Mouse (Mus musculus) kidney, adult 9 months (tissue): ENCODE data around the gene Gcnt7.
A peak's percentile ranks its signal among the peaks of the same experiment; 100 is the strongest.

Source experiments
- DNase-seq: peaks from one replicate; pipeline ENCODE4 v3.0.0; 2022

Gcnt7 gene

DNA sequence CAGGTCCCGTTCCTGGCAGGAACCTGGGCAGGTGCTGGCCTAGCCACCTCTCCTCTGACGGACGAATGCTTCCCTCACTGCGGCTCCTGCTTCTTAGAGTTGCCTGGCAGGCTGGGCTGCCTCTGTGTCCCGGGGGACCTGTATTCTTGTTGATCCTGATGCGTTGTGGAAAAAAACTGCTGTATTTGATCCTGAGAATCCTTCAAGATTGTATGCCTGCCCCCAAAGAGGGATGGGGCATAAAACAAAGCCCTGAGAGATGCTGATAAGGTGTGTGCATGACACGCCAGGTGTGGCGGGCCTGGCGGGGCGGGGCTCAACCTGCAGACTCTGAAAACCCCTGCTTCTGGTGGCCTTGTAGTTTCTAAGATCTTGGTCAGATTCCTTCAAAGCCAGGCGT lies at the start of gene Gcnt7:
TSS of gene Gcnt7 (minus strand) at position 101 of the 400 bp plus-strand sequence.
- DNase-seq = no peak

DNA sequence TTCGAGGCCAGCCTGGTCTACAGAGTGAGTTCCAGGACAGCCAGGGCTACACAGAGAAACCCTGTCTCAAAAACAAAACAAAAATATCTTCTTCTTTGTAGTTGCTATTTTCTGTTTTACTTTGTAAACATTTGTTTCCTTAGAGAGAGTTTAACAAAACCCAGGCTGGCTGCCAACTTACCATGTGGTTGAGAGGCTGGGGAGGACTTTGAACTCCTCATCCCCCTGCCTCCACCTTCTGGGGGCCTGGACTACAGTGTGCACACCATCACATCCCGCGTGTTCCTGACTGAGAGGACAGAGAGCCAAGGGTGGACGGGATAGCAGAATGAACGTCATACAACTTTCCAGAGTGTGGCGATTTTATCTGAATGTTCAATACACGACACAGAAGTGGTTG lies 47.7 kb upstream of the Gcnt7 start:
- peak; percentile 62 for DNase-seq

DNA sequence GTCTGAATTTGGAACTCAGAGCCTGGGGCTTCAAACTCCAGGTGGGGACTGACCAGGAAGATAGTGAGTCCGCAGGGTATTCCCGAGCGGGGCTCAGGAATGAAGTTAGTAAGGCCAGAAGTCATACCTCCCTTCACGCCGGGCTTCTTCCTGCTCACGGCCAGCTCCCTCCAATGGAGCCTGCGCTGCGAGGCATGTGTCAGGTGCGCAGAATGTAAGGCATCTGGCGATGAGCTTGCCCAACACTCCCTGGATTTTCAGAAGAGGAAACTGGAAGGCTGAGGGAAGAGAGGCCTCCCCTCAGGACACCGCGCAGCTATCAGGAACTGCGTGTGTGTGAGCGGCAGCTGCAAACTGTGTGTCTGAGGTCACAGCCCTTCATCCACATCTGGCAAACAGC lies 43.8 kb upstream of the Gcnt7 start:
- DNase-seq = no peak

DNA sequence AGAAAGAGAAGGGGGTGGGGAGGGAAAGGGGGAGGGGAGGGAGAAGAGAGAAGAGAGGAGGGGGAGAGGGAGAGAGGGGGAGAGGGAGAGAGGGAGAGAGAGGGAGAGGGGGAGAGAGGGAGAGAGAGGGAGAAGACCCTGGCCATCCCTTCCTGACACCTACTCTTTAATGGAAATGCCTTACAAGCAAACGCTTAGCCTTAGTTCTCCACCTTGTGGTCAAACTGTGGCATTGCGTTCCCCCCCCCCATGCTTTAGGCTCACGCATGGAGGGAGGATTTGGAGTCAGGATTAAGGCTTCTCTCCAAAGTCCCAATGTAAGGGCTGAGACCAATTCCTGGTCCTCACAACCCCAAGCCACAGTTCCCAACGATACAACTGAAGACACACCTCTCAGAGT lies 42.9 kb upstream of the Gcnt7 start:
- no peak for DNase-seq

DNA sequence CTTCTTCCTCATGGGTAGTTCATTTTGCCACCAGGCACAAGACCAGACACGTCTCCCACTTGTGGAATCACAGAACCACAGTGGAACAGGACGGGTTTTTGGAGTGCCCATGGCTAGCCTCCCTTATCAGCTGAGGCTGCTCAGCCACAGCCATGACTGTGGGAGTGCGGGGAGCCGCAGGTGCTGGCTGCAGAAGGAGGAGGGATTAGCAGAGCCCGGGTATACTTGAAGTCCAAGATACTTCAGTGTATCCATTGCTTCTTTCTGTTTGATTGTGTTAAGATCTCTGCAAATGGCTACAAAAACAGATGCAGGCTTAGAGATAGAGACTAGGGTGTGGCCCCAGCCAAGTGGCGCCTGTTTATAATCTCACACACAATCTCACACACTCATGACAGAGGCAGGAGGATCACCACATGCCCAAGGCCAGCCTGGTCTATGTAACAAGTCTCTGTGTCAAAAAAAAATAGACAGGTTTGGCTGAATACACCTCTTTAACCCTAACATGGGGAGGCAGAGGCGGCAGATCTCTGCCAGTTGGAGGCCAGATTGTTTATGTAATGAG lies 42.4 kb upstream of the Gcnt7 start:
- DNase-seq = no peak

DNA sequence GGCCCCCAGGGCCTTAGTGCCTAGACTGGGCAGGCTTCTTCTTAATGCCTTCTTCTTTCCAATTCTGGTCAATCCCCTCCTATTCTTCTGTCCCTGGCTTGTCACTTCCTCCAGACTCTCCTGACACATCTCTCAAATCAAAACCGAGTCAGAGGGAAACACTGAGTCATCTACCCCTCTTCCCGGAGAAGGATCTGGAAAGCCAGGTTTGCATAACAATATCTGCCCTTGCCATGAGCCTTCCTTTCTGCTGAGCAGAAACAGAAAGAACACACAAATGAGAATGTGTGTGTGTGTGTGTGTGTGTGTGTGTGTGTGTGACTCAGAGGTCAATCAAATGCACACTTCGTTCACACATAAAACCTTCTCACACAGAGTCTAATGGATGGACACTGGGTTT lies 40.4 kb upstream of the Gcnt7 start:
- DNase-seq = no peak

DNA sequence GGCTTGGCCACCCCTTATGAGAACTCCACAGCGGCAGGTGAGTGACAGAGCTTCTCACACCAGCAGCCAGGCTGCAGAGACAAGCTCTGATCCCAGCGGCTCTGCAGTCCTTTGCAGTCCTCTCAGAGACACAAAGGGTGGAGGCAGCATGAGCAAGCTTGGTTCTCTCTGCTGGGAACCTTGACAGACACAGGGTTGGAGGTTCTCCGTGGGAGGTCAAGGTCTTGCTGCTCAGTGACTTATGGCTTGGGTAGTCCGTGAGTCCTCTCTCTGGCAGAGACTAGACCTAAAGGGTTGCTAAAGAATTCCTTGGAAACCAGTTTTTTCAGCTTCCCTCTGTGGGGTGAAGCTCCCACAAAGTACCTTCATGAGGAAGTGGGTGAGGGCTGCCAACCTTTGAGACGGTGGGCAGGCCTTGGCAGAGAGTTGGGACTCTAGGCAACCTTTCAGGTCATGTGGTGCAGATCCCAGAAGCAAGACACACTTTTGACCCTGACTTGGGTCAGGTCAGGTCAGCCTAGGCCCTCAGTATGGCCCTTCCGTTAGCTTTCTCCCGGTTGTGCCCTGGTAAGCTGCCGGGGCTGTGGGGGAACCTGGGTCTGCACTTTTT lies 38.4 kb upstream of the Gcnt7 start:
- peak; percentile 27 for DNase-seq

DNA sequence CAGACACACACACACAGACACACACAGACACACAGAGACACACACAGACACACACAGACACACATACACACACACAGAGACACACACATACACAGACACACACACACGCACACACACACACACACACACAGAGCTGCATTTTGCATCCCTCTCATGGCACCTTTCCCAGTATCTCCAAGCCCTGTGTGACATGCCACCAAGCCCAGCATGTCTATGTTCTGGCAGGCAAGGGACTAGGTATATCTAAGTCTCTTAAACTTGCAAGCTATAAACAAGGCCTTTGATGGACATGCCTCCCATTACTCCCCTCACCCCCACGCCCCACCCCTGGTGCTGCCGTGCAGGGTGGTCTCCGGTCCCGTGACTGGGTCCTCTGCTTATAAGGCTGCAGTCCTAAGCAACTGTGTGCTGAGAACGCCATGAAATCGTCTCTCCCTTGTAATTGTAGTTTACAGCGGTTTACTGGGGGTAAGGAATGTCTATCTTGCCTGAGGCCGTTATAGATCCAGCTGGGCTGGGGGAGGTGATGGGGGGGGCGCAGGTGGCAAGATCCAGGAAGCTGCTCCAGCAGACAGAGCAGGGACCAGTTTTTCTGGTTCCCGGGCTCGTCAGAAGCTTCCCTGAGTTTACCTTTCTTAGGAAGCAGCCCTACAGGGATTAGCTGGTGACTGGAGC lies 26.4 kb upstream of the Gcnt7 start:
- DNase-seq = no peak

DNA sequence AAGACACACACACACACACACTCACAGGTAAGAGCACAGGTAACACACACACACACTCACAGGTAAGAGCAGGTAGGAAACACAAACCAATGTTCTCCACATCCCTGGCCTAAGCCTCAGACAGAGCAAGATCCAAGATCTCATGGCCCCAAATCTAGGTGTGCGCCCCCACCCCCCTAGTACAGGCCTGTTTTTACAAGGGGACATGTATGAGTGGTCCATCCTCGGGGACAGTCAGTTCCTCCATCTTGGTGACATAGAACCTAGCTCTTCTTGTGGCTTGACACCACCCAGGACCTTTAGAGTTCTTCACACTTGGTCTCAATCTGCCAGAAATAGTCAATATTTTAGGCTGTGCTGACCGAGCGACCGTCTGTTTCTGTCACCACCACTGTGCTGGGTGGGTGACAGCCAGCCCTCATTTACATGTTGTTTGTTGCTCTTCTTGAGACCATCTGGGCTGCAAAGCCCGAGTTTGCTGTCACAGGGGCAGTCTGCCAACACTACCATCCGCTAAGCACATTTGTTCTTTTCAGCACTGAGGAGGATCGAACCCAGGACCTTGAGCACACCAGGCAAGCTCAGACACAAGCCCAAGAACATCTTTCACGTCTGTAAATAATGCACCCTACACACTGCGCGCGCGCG lies 25.5 kb upstream of the Gcnt7 start:
- no peak for DNase-seq

DNA sequence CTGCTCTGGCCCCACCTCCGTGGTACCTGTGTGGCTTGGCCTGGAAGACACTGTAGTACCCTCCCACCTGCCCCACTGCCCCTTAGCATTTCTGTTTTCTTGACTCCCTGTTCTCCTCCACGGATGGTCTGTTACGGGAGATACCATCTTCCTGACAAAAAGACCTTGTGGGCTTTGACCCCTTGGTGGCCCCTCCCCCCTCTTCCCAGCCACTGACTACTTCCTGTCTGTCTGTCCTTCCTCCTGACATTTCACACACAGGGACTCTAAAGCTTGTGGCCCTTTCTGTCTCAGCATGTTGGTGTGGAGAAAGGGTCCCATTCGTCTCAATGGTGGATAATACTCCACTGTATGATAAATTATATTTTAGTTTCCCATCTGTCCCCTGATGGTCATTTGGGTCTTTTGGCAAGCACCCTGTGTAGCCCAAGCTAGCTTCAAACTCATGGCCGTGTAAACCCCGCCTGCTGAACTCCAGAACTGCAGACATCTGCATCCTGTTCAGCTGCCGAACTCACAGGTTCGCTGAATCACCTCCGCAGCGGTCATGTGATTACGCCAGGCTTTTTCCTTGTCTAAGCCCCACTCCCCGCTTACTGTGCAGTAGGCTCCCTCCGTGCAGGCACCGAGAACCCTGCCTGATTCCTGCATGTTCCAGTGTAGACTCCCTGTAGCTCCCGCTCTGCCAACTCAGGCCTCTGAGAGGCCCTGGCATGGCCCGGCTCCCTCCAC lies 23.4 kb upstream of the Gcnt7 start:
- no peak for DNase-seq

DNA sequence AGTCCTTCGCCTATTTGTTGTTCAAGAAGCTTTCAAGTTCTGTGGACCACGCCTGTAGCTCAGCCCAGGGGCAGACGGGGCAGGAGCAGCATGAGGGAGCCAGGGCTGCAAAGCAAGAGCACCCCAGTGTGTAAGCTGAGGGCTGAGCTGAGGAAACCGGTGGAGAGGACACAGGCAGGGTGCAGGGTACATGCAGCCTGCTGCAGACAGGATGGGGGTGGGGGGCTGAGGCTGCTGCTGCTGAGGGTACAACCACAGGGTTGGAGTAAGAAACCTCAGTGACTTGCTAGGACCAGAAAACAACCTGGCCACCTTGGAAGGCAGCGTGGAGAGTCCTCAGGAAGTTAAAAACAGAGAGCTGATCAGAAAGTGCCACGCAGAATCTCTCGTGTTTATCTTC lies 21.9 kb upstream of the Gcnt7 start:
- no peak for DNase-seq

DNA sequence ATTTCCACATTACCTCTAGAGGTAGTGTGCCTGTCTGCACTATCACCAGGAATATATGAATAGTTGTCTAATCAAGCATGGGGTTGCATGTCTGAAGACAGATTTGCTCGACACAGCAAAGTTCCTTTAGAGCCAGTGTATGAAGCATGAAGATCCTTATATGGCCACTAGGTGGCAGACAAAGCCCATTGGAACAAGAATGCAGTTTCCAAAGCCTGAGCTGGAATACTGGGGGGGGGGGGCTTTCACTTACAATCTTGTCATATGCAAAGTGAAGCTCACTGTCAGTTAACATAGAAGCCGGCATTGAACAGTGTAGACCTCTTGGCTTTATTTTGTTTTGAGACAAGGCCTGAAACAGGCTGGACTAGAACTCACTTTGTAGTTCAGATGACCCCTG lies 19.5 kb upstream of the Gcnt7 start:
- DNase-seq = peak; percentile 55

DNA sequence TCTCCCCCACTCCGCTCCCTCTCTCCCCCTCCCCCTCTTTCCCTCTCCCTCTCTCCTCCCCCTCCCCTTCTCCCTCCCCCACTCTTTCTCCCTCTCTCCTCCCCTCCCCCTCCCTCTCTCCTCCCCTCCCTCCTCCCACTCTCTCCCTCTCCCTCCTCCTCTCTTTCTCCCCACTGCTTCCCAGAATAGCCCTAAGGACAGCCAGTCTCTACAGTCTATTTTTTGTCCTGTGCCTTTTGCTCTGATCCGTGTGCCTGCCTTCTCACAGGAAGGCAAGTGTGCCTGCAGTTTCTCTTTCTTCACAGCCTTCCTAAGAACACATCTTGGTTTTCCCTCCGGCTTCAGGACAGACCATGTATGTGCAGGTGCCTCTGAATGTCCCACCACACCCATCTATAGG lies 19.0 kb upstream of the Gcnt7 start:
- no peak for DNase-seq

DNA sequence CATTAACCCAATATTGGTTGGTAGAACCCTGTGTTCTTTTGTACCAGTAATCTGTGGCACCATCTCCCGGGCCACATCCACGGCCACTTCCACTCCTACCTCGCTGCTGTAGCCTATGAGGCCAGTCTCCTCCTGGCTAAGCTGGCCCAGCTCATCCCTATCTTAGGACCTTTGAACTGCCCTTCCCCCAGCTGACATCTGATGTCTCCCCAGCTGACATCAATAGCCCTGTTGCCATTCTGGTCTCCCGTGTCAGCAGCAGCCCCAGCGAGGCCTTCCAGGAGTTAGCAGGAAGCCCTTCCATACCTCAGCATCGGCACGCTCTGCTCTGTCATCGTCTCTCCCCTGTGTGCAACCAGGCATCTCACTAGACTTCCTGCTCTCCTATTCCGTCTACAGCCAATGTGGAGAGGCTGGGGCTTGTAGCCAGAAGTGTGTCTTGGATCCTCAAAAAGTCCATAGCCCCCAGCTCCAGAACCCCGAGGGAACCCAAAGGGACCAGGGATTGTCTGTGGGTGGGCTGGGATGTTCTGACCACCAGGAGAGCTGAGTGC lies 18.4 kb upstream of the Gcnt7 start:
- DNase-seq = no peak

DNA sequence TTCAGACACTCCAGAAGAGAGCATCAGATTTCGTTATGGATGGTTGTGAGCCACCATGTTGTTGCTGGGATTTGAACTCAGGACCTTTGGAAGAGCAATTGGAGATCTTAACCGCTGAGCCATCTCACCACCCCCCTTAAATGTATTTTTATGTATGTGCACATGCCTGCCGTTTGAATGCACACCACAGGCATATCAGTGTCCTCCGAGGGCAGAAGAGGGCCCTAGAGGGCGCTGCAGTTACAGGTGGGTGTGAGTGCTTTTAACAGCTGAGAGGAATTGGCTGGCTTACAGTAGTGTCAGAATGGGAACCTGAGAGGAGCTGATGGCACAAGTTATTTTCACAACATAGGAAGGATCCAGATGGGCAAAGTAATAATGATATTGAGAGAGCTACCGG lies 16.6 kb upstream of the Gcnt7 start:
- peak; percentile 34 for DNase-seq

DNA sequence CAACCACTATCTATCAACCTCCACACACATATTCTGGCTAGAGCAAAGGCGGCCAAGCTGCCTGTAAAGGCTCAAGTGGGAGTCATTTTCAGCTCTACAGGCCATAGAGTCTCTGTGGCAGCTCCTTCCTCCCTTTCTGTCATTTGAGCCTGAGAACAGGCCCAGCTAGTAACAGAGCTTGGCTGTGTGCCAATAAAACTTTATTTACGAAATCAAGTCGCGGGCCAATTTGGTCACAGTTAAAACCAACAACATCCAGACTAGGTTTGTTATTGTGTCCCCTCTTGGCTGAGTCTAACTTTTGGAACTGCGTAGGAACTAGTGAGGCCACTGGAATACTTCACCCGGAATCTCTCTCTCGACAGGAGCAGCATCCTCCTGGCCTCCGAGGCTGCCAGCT lies 15.2 kb upstream of the Gcnt7 start:
- DNase-seq = no peak

DNA sequence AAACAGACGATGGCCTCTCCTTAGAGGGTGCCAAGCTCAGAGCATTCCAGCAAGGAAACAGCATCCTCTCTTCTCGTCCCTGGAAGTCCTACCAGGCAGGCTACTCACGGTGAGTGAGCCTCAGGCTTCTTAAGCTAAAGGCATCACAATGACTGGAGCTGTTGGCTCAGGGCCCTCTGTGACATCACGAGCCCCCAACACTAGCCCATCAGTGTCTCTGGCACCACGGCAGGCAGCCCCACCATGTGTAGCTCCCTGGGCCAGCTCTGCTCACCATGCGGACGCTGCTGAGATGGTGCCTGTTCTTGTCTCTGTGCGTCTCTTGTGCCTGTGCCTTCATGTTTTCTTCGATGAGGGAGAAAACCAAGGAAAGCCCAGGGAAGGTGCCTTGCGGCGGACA lies 13.9 kb upstream of the Gcnt7 start, which contains the start of gene Fam209:
TSS of gene Fam209 (plus strand) at position 203 of the 400 bp plus-strand sequence.
- DNase-seq = no peak

DNA sequence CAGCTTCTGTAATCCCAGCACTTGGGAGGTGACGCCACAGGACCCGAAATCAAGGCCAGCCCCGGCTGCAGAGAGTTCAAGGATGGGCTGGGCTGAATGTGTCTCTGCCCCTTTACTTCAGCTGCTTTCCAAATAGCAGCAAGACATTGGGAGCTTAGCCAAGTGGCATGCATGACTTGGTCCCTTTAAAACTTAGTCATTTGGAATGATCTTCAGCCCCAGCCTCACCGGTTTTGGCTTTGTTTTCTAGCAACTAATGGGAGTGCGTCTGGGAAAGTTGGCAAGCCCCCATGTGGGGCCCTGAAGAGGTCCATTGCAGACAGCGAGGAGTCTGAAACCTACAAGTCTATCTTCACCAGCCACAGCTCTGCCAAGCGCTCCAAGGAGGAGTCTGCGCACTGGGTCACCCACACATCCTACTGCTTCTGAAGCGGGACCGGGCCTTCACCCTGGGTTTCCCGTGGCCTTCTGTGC lies 10.0 kb upstream of the Gcnt7 start:
- peak; percentile 80 for DNase-seq

DNA sequence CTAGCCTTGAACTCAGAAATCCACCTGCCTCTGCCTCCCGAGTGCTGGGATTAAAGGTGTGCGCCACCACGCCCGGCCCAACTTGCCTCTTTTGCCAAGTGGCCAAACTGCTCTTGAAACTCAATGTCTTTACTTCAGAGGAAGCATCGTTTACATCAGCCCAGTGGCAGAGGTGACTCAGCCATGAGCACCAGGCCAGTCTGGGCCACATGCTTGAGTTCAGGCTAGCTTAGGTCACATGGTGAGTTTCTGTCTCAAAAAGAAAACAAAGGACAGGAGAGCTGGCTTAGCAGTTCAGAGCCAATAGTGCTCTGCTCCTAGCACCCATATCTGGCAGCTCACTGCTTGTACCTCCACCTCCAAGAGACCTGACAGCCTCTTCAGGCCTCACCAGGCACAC lies 8.8 kb upstream of the Gcnt7 start:
- no peak for DNase-seq

DNA sequence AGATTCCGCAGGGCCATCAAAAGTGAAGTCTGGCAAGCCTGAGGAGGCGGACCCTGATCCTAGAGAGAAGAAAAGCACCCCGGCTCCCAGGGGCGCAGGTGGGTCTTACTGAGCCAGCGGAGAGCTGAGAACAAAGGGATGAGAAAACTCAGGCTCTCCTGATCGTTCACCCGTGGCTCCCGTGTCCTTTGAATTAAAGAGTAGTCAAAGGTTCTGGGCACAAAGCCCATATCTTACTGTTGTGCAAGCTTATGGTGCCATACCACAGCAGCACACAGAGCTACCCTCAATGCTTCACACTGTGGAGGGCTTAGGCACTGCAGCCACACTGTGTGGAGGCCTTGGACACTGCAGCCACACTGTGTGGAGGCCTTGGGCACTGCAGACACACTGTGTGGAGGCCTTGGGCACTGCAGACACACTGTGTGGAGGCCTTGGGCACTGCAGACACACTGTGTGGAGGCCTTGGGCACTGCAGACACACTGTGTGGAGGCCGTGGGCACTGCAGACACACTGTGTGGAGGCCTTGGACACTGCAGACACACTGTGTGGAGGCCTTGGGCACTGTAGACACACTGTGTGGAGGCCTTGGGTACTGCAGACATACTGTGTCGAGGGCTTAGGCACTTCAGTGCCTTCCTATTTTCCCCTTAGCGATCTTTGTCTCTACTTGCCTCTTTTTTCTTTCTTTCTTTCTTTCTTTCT lies 8.2 kb upstream of the Gcnt7 start:
- peak; percentile 79 for DNase-seq

DNA sequence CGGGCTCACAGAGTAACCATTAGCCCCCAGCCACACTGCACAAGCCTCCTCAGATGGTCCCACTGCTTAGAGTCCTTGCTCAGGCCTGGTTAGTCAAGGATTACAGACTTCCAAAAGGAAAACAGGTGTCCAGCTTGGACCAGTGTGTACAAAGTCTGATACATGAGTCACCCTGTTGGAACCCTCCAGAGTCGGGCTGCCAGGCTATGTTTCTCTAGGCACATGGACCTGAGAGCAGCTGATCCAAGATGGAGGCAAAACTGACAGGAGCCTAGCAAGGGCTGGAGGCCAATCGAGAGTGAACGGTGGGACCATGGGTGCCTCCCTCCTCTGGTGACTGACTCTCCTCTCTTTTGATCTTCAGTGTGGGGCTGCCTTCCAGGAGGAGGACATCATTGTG lies 4.4 kb upstream of the Gcnt7 start:
- DNase-seq = no peak

DNA sequence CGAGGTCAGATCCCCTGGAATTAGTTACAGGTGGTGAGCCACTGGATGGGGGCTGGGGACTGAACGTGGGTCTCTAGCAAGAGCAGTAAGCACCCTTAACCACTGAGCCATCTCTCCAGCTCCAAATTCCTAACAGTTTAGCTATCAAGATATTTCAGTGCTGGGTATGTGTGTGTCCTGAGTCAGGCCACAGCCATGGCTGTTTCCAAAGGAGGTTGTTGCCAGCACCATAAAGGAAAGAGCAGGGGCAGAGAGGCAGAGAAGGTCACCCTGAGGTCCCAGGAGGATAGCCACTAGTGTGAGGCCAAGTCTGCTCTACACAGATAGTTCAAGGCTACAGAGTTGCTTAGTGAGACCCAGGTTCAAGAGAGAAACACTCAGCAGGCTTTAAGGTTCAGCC lies 2.3 kb upstream of the Gcnt7 start:
- DNase-seq = no peak
